Mouse (Mus musculus) liver, embryonic 15.5 days (tissue): ENCODE measurements at regions not wholly inside any gene's neighbourhood (a gene's known extent, or its start where the extent isn't known, plus 50 kb on each side); places are given as distances from the start of the nearest gene placed in this dataset. TPM values are rescaled to one million over a fixed set of nuclear protein-coding genes. Genes with fewer than 3 reads are reported as not detected.
A peak's percentile ranks its signal among the peaks of the same experiment; 100 is the strongest.

ENCODE experiments used
- ATAC-seq: fragments of 200-750 bp; cut with Nextera tagmentation; 2 replicates; pipeline ENCODE4 v1.8.0; 2017; ENCODE audit warnings: moderate number of reproducible peaks, mild to moderate bottlenecking, moderate library complexity; ENCODE audit not compliant: insufficient read depth
- H3K27ac ChIP-seq: fragments of 300-500 bp; sonication (generic); replicated peaks from 2 replicates; pipeline ENCODE4 v1.5.1; 2015; ENCODE audit warnings: mild to moderate bottlenecking, inconsistent platforms
- H3K27me3 ChIP-seq: fragments of 300-500 bp; sonication (generic); 2 replicates; pipeline ENCODE4 v1.6.1; 2015; ENCODE audit warnings: mild to moderate bottlenecking, inconsistent platforms
- H3K36me3 ChIP-seq: fragments of 300-500 bp; sonication (generic); replicated peaks from 2 replicates; pipeline ENCODE4 v1.6.1; 2015; ENCODE audit warnings: moderate library complexity, mild to moderate bottlenecking, inconsistent platforms
- H3K4me1 ChIP-seq: fragments of 300-500 bp; sonication (generic); replicated peaks from 2 replicates; pipeline ENCODE4 v1.6.1; 2015; ENCODE audit warnings: inconsistent platforms
- H3K4me2 ChIP-seq: fragments of 300-500 bp; sonication (generic); 2 replicates; pipeline ENCODE4 v1.6.1; 2015; ENCODE audit warnings: moderate library complexity, mild to moderate bottlenecking, inconsistent platforms
- H3K4me3 ChIP-seq: fragments of 300-500 bp; sonication (generic); replicated peaks from 2 replicates; pipeline ENCODE4 v1.5.1; 2015; ENCODE audit warnings: mild to moderate bottlenecking, inconsistent platforms
- H3K9ac ChIP-seq: fragments of 300-500 bp; sonication (generic); 2 replicates; pipeline ENCODE4 v1.6.1; 2015; ENCODE audit warnings: moderate library complexity, mild to moderate bottlenecking, inconsistent platforms
- H3K9me3 ChIP-seq: fragments of 300-500 bp; sonication (generic); replicated peaks from 2 replicates; pipeline ENCODE4 v1.6.1; 2016; ENCODE audit warnings: inconsistent platforms
- WGBS: fragments of 180-500 bp; shearing (Covaris S2); methylation state at CpG from one replicate; pipeline ENCODE4 v1.1.7; 2015; ENCODE audit warnings: mixed read lengths; ENCODE audit not compliant: insufficient replicate concordance; 5-methylcytosine and 5-hydroxymethylcytosine counted together
- microRNA counts: library from miRNA; unstranded; fragments of <30 nt; microRNA quantifications from one replicate; lab custom pipeline; 2016
- microRNA-seq: library from miRNA; unstranded; fragments of <30 nt; microRNA quantifications from one replicate; pipeline ENCODE4, GENCODE M21; 2016

- Histone ChIP-seq H3K27ac (no peak overlapping the region), H3K36me3 (no peaks in the 10 kb centered on the region), H3K4me2 (no peak overlapping the region), H3K4me1 (no peaks in the 10 kb centered on the region; the same call in 1 of the 2 replicates), H3K27me3 (peaks cover 76% of the 10 kb centered on the region), H3K4me3 (no peak overlapping the region), H3K9ac (no peak overlapping the region), H3K9me3 (no peaks in the 10 kb centered on the region)
- no peak for ATAC-seq
- WGBS, result 17% methylated on average over 9 of the region's 9 CpGs
Observed at GRCm38 (mm10) chr2:94239573-94239972, 81.8 kb upstream of the Hsd17b12 start.

- Histone ChIP-seq H3K36me3 (no peaks in the 10 kb centered on the region), H3K27ac (no peak overlapping the region), H3K9me3 (no peaks in the 10 kb centered on the region), H3K9ac (no peak overlapping the region), H3K4me2 (no peak overlapping the region), H3K27me3 (peaks cover 45% of the 10 kb centered on the region), H3K4me3 (no peak overlapping the region), H3K4me1 (no peaks in the 10 kb centered on the region)
- ATAC-seq, result no peak
- 24% methylated on average over 3 of the region's 3 CpGs for WGBS
Observed at GRCm38 (mm10) chr2:94236479-94236878, 78.7 kb upstream of the Hsd17b12 start.

GRCm38 (mm10) chr2:94233597-94233996 is 75.8 kb upstream of the Hsd17b12 start:
- Histone ChIP-seq H3K36me3 (no peaks in the 10 kb centered on the region), H3K27ac (no peak overlapping the region), H3K27me3 (peaks cover 16% of the 10 kb centered on the region), H3K4me1 (no peaks in the 10 kb centered on the region), H3K4me2 (no peak overlapping the region), H3K9me3 (no peaks in the 10 kb centered on the region), H3K9ac (no peak overlapping the region), H3K4me3 (no peak overlapping the region)
- no peak for ATAC-seq
- WGBS, result 46% methylated on average over 7 of the region's 7 CpGs

- 62% methylated on average over 5 of the region's 5 CpGs for WGBS
- Histone ChIP-seq H3K9me3 (no peaks in the 10 kb centered on the region), H3K4me1 (no peaks in the 10 kb centered on the region), H3K27ac (no peak overlapping the region), H3K4me2 (no peak overlapping the region), H3K4me3 (no peak overlapping the region), H3K27me3 (no peaks in the 10 kb centered on the region), H3K36me3 (no peaks in the 10 kb centered on the region), H3K9ac (no peak overlapping the region)
- no peak for ATAC-seq
Observed at GRCm38 (mm10) chr2:94219421-94219820, 61.7 kb upstream of the Hsd17b12 start.

- no peak overlapping the region for H3K27ac ChIP-seq
- H3K36me3 ChIP-seq, result no peaks in the 10 kb centered on the region
- H3K9ac ChIP-seq, result no peak overlapping the region
- ATAC-seq, result no peak
- no peak overlapping the region for H3K4me2 ChIP-seq
- no peak overlapping the region for H3K4me3 ChIP-seq
- 53% methylated on average over 3 of the region's 3 CpGs for WGBS
- H3K4me1 ChIP-seq, result no peaks in the 10 kb centered on the region
- no peaks in the 10 kb centered on the region for H3K27me3 ChIP-seq
- H3K9me3 ChIP-seq, result no peaks in the 10 kb centered on the region
Observed at GRCm38 (mm10) chr2:94217481-94217880, 59.7 kb upstream of the Hsd17b12 start.

GRCm38 (mm10) chr2:94215455-94215854 is 57.7 kb upstream of the Hsd17b12 start:
- no peak for ATAC-seq
- H3K4me2 ChIP-seq, result no peak overlapping the region
- no peak overlapping the region for H3K9ac ChIP-seq
- H3K27me3 ChIP-seq, result no peaks in the 10 kb centered on the region
- no peaks in the 10 kb centered on the region for H3K4me1 ChIP-seq
- no peaks in the 10 kb centered on the region for H3K9me3 ChIP-seq
- H3K36me3 ChIP-seq, result no peaks in the 10 kb centered on the region
- WGBS, result 31% methylated on average over 3 of the region's 3 CpGs
- H3K27ac ChIP-seq, result no peak overlapping the region
- H3K4me3 ChIP-seq, result no peak overlapping the region

MicroRNA genes in the stretch of these regions (microRNA counts, 519-probe panel; counts per million panel counts)
- 1,967 counts per million, percentile 20 among the panel's probes with 10 or more counts for microRNA mmu-miR-129-3p (lab: Ali Mortazavi, UCI)
- microRNA mmu-miR-129-5p (lab: Ali Mortazavi, UCI), result 1,992 counts per million, percentile 21 among the panel's probes with 10 or more counts

Small RNAs in the stretch of these regions (microRNA-seq; reads per million reads assigned to microRNA genes)
- gene Mir129-2, result not detected
- gene Mir129b, result not detected
